Mouse (Mus musculus) embryonic fibroblast, embryonic 13.5 days (primary cell): Measurements from ENCODE around the gene Kdm4b. TPM values are rescaled to one million over a fixed set of nuclear protein-coding genes. Genes with fewer than 3 reads are reported as not detected.

ENCODE experiments used
- H3K27ac ChIP-seq: 2 replicates; pipeline ENCODE4 v1.5.1; 2012; ENCODE audit warnings: low read length, control low read depth, inconsistent platforms; ENCODE audit not compliant: insufficient read depth
- H3K4me1 ChIP-seq: 2 replicates; pipeline ENCODE4 v1.6.1; 2011; ENCODE audit warnings: low read length; ENCODE audit not compliant: control insufficient read depth, insufficient read depth
- H3K4me3 ChIP-seq: 2 replicates; pipeline ENCODE4 v1.5.1; 2011; ENCODE audit warnings: mild to moderate bottlenecking, control low read depth, low read length; ENCODE audit not compliant: insufficient read depth
- CTCF ChIP-seq: IDR thresholded peaks from 2 replicates; pipeline ENCODE4 v1.5.1; 2011; ENCODE audit warnings: mild to moderate bottlenecking, control low read depth, low read length, moderate library complexity, borderline replicate concordance; ENCODE audit not compliant: insufficient read depth
- POLR2A ChIP-seq: IDR thresholded peaks from 2 replicates; pipeline ENCODE4 v1.6.1; 2011; ENCODE audit warnings: low read depth, mild to moderate bottlenecking, control low read depth, low read length, moderate library complexity
- polyA plus RNA-seq: library from polyadenylated mRNA; stranded (reverse); fragments of >200 nt; gene quantifications from 2 replicates; pipeline ENCODE4 v1.2.4, GENCODE M21; 2011; ENCODE audit warnings: low read depth; ENCODE audit not compliant: missing spikeins, insufficient read length

Kdm4b gene
- polyA plus RNA-seq, 1 experiment, result 30.8 TPM

DNA sequence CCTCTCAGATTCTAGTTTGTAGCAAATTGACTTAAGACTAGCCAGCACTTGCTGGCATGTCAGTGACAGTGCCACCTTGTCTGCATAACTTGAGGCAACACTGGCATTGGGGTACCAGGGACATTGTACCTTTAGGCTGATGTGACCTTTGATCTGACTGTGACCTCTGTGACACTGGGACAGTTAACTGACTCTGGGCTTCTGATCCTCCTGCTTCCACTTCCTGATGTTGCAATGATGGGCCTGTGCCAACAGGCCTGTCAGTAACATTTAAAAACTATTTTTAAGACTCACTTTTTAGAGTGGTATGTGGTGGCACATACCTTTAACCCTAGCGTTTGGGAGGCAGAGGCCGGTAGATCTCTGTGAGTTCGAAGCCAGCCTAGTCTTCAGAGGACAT, 79.5 kb downstream of the Kdm4b start:
- Histone ChIP-seq H3K27ac (no peak overlapping the region), H3K4me3 (no peak overlapping the region), H3K4me1 (no peaks in the 10 kb centered on the region)
- TF ChIP-seq CTCF, result no peak
- TF ChIP-seq POLR2A, result no peak

- Histone ChIP-seq H3K27ac (no peak overlapping the region), H3K4me1 (no peaks in the 10 kb centered on the region), H3K4me3 (no peak overlapping the region)
- TF ChIP-seq CTCF, result no peak
- no peak for TF ChIP-seq POLR2A
These were observed 80.3 kb downstream of the Kdm4b start for GRCm38 (mm10) chr17:56405856-56406840.

DNA sequence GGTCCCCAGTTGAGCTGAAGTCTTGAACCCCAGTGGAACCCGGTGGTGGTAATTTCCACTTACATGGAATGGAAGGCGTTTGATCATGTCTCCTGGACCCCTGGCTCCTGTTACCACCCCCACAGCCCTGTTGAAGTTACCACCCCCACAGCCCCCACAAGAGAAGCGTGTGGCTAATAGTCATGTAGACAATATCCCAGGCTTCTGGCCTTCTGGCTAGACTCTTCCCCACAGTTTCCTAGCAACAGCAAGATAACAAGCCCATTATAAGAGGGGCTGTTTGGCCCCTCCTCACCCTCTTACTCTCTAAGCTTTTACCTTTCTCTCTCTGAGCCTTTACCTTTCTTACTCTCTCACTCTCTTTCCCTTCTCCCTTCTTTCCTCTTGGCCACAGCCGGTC, 81.0 kb downstream of the Kdm4b start:
- TF ChIP-seq POLR2A, result no peak
- TF ChIP-seq CTCF, result no peak
- Histone ChIP-seq H3K27ac (no peak overlapping the region), H3K4me1 (no peaks in the 10 kb centered on the region), H3K4me3 (no peak overlapping the region)

- H3K27ac ChIP-seq, result no peak overlapping the region
- no peak overlapping the region for H3K4me3 ChIP-seq
- TF ChIP-seq POLR2A (no peak), CTCF (no peak)
- H3K4me1 ChIP-seq, result no peaks in the 10 kb centered on the region
These were observed 81.5 kb downstream of the Kdm4b start for GRCm38 (mm10) chr17:56407379-56407778.

GRCm38 (mm10) chr17:56408965-56409625, 83.2 kb downstream of the Kdm4b start:
- H3K4me1 ChIP-seq, result no peaks in the 10 kb centered on the region
- H3K4me3 ChIP-seq, result no peak overlapping the region
- no peak overlapping the region for H3K27ac ChIP-seq
- no peak for TF ChIP-seq CTCF
- no peak for TF ChIP-seq POLR2A

- Histone ChIP-seq H3K4me1 (no peaks in the 10 kb centered on the region), H3K4me3 (no peak overlapping the region), H3K27ac (no peak overlapping the region)
- no peak for TF ChIP-seq CTCF
- no peak for TF ChIP-seq POLR2A
These were observed 83.9 kb downstream of the Kdm4b start for GRCm38 (mm10) chr17:56409759-56410158.

DNA sequence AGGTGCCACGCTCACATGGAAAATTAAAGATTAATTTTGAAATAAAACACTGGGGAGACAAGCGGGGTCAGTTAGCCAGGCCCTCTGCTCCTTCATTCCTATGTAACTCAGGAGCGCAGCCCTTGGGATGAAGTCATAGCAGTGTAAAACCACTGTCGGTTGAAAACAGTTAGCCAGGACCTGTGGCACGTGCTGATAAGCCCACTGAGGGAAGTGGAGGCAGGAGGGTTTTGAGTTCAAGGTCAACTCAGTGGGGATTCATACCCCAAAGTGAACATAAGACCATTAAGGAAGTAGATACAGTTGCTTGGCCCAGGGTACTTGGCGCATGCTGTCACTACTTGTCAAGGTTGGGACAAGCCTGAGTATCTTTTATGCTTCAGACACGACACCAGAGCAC, 85.6 kb downstream of the Kdm4b start:
- Histone ChIP-seq H3K4me3 (no peak overlapping the region), H3K27ac (no peak overlapping the region), H3K4me1 (no peaks in the 10 kb centered on the region)
- no peak for TF ChIP-seq CTCF

- Histone ChIP-seq H3K4me1 (no peaks in the 10 kb centered on the region), H3K4me3 (no peak overlapping the region), H3K27ac (no peak overlapping the region)
- TF ChIP-seq CTCF (no peak), POLR2A (no peak)
These were observed 87.3 kb downstream of the Kdm4b start for GRCm38 (mm10) chr17:56413113-56413512.

DNA sequence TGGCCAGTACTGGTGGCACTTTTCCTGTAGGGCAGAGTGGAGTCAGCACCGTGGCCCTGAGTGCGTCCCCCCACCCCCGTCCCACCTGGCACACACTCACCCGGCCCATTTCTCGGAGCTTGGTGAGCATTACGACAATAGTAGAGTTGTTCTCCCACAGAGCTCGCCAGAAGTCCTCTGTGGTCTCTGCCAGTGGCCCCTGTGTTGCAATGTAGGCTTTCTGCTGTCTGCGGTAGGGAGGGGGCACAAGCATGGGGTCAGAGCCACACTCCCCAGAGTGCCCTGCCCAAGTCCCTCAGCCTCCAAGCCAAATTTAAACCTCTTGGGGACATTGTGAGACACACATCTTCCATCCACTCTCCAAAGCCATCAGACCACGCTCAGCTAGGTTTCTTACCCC, 88.9 kb downstream of the Kdm4b start:
- Histone ChIP-seq H3K4me1 (no peaks in the 10 kb centered on the region), H3K27ac (no peak overlapping the region), H3K4me3 (no peak overlapping the region)
- TF ChIP-seq POLR2A (no peak), CTCF (no peak)

- H3K4me3 ChIP-seq, result no peak overlapping the region
- no peak for TF ChIP-seq CTCF
- TF ChIP-seq POLR2A, result no peak
- H3K4me1 ChIP-seq, result no peaks in the 10 kb centered on the region
- H3K27ac ChIP-seq, result no peak overlapping the region
These were observed 92.4 kb downstream of the Kdm4b start for GRCm38 (mm10) chr17:56418304-56418703.
